Mouse (Mus musculus) natural killer cell, adult 2 months (primary cell): Measurements from ENCODE around the gene Olfr1262.

Experiments used
- DNase-seq, 2 experiments: peaks; one replicate each; pipeline ENCODE4 v3.0.0; 2022; ENCODE audit warnings: low spot score in 2 of 2

The Olfr1262 gene

DNA sequence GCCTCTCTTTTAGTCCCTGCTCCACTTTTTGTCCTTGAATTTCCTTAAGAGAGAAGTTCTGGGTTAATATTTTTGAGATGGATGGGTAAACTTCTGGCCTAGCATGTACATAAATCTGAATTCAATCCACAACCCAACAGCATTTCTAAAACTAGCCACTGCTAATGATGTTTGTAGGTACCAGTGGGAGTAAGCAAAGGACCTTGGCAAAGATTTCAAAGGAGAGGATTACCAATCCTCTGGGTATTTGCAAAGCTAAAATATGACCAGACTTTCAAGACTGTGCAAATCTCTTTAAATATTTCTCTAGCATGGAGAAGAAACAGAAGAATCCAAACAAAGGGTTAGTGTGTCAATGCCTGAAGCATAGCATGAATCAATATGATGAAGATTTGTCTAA lies at the start of gene Olfr1262:
Gene Olfr1262 (plus strand): TSS at position 301 of the 400 bp plus-strand sequence.
- DNase-seq: no peak

- DNase-seq: no peak
Observed at GRCm38 (mm10) chr2:89974184-89974583, 25.8 kb upstream of the Olfr1262 start, which contains the start of gene Olfr1260. Gene Olfr1260 (plus strand): TSS chr2:89974340.

- no peak for DNase-seq
Observed at GRCm38 (mm10) chr2:89977709-89978108, 22.2 kb upstream of the Olfr1262 start.

DNA sequence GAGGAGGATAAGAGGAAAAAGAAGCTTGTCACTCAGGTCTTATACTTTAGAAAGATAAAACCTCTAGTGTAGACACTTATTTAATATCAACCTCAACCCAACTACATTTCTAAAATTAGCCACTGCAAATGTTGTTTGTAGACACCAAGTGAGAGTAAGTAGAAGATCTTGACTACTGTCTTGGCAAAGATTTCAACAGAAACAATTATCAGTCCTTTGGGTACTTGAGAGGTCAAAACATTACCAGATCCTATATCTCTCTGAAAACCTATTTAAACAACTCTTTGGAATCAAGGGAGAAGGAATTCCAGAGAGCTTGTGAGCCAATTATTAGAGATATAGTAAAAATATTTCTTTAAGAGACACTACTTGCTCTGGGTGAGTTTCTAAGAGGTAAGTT lies 9.0 kb upstream of the Olfr1262 start, which contains the start of gene Olfr1261:
Gene Olfr1261 (plus strand): TSS at position 301 of the 400 bp plus-strand sequence.
- DNase-seq: no peak

DNA sequence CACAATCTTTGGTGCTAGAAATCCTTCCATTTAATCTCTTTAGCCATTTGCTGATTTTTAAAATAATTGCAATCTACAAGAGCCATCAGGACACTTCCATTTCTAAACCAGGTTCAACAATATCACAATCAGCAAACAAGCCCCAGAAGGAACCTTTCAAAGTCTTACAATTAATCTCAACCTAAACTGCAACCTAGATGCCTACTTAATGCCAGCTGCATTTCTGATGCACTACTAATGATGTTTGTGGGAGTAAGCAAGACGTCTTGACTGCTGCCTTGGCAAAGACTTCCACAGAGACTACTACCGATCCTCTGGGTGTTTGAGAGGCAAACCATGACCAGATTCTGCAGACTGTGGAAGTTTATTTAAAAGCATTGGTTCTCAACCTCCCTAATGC lies 11.9 kb downstream of the Olfr1262 start, which contains the start of gene Olfr1263:
Gene Olfr1263 (plus strand): TSS at position 301 of the 400 bp plus-strand sequence.
- no peak for DNase-seq

- no peak for DNase-seq
Observed at GRCm38 (mm10) chr2:90025477-90025876, 25.5 kb downstream of the Olfr1262 start, which contains the start of gene Olfr1264. Gene Olfr1264 (minus strand): TSS chr2:90025577.

DNA sequence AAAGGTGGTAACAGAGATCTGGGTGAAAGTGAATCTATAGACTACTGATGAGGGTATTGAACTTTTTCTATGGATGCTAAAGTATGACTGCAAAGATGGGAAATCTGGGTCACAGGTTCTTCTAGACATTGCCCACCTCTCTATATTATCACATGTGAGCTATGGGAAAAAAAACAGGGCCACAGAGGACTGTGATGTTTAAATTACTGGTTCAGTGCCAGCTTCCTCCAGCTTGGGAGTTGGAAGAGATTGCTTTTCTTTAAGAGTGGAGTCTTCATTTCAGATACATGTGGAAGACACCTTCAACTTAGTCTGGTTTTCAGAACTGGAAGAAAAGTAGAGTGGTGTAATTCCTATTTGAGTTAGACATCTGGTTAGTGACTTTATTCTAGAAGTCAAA lies 35.1 kb downstream of the Olfr1262 start, which contains the start of gene Olfr1265:
Gene Olfr1265 (plus strand): TSS at position 301 of the 400 bp plus-strand sequence.
- no peak for DNase-seq
